Mouse (Mus musculus): ENCODE measurements around the gene Hoxc6. TPM values are rescaled to one million over a fixed set of nuclear protein-coding genes. Genes with fewer than 3 reads are reported as not detected.

The Hoxc6 gene
- total RNA-seq, 2 experiments from 2014 or later = not detected

- no peak for DNase-seq (ENCODE audit: low spot score in 2 of 2)
These were observed 13.9 kb downstream of the Hoxc6 start for GRCm38 (mm10) chr15:103011928-103012486.

GRCm38 (mm10) chr15:103013238-103013984 lies 15.4 kb downstream of the Hoxc6 start:
- DNase-seq (ENCODE audit: low spot score in 2 of 2) = peak in 1 of 2 experiments; percentile 57

DNA sequence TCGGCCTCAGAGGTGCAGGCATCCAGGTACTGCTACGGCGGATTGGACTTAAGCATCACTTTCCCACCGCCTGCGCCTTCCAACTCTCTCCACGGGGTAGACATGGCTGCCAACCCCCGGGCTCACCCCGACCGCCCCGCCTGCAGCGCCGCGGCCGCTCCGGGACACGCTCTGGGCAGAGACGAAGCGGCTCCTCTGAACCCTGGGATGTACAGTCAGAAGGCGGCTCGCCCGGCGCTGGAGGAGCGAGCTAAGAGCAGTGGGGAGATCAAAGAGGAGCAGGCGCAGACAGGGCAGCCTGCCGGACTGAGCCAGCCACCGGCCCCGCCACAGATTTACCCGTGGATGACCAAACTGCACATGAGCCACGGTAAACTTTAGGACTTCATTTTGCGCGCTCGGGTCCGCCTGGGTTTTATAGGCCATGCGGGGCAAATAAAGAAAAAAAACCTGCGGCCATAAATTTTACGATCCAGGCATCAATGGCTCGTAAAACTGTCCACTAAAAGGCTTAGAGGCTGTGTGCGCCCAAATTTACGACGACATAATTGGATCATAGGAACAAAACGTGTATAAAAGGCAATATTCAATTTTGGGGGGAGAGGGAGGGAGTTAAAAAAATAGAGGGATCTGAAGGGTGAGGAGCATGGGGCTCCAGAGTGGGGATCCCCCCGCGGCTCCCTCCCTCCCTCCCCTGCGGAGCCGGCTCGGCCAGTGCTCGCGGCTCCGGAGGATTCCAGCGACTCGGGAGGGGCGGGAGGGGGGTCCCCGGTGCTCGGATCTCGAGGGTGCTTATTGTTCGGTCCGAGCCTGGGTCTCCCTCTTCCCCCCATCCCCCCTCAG lies 16.3 kb downstream of the Hoxc6 start:
- DNase-seq (ENCODE audit: low spot score in 2 of 2) = no peak

DNA sequence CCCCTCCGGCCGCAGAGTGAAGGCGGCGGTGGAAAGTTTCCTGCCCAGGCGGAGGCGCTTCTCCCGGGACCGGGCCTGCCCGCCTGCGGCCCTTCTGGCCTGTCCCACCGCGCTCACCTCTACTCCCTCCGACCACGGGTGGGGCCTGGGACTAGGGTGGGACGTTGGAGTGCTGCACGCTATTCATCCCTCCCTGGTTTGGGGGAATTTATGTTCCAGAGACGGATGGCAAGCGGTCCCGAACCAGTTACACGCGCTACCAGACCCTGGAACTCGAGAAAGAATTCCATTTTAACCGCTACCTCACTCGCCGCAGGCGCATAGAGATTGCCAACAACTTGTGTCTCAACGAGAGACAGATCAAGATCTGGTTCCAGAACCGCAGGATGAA lies 16.9 kb downstream of the Hoxc6 start:
- no peak for DNase-seq (ENCODE audit: low spot score in 2 of 2)

GRCm38 (mm10) chr15:103015406-103016166 lies 17.5 kb downstream of the Hoxc6 start:
- no peak for DNase-seq (ENCODE audit: low spot score in 2 of 2)

GRCm38 (mm10) chr15:103018636-103019035 lies 20.6 kb downstream of the Hoxc6 start, which contains the start of gene Hoxc4:
Gene Hoxc4, plus strand, starts transcription at chr15:103018934.
- no peak for DNase-seq (ENCODE audit: low spot score in 2 of 2)

- no peak for DNase-seq (ENCODE audit: low spot score in 2 of 2)
These were observed 22.9 kb downstream of the Hoxc6 start for GRCm38 (mm10) chr15:103020899-103021418.

DNA sequence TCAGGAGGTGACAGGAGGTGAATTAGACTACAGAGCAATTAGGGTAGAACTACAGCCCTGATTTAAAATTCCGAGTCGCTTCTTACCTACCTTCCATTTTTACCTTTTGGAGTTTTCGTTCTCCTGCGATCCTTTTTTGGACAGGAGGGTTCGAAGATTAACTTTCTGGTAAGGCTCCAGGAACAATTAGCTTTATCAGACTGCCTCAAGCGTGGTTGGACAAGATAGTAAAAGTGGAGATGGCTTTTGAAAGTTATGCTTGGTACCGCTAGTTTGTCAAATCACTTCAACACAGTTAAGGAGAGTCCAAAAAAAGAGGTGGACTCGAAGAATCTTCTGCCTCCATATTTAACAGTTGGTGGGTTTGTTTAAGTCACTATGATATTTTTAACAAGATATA lies 23.5 kb downstream of the Hoxc6 start:
- no peak for DNase-seq (ENCODE audit: low spot score in 2 of 2)

- no peak for DNase-seq (ENCODE audit: low spot score in 2 of 2)
These were observed 26.1 kb downstream of the Hoxc6 start for GRCm38 (mm10) chr15:103024131-103024530.

DNA sequence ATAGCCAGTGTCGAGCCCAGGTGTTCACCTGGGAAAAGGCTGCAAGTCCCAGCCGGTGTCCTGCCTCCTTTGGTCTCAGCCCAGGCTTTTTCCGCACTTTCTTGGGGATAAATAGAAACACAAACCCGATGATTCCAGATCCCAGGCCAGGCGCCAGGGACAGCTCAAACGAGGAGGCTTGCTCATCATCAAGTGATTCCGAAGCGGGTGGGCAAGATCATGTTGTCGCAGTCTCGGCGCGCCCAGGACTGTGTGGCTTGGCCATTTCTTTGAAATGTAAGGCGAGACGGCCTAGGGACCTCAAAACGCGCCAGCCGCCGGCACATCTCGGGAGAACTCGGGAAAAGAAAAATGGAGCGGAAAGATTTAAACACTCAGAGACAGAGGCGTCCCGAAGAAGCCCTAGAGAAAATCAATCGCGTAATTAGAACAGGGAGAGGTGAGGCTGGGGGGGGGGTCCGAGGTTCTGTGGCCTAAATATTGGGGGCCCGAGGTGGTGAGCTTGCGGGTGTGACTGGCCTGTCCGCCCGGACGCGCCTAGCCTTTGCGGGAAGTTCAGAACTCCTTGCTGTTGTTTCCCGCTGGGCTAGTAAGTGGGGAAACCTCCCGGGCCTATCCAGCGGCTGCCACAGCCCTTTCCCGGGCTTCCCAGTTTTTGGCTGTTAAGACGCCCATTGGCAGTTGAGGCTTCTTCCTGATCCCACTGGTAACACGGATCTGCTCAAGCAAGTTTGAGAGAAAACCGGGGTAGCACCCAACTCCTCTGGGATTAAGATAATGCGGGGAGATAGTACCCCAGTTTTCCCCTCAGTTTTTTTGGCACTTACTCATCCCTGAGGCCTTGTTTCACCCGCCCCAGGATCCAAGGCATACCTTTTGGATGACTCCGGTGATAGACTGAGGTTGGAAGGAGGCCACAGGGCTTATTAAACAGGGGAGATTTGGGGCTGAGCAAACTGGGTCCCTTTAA lies 29.5 kb downstream of the Hoxc6 start:
- DNase-seq (ENCODE audit: low spot score in 2 of 2) = no peak

GRCm38 (mm10) chr15:103028916-103029512 lies 31.0 kb downstream of the Hoxc6 start:
- no peak for DNase-seq (ENCODE audit: low spot score in 2 of 2)

DNA sequence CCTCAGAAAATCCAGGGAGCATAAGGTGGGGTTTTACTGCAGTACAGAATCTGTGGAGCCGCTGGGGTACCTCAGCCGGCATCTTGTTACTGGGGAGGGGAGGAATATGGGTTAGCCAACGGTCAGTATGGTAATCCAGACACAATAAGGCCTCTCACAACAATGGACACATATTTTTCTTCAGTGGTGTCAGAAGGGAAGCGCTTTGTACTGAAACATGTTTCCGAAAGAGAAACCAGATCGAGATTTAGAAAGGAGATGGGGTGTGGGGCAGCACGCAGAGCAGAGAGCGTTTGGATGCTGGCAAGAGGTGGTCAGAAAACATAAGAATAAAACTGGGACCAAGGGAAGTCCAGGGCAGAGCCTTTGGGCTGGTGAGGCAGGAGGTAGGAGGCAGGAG lies 32.1 kb downstream of the Hoxc6 start:
- DNase-seq (ENCODE audit: low spot score in 2 of 2) = no peak

DNA sequence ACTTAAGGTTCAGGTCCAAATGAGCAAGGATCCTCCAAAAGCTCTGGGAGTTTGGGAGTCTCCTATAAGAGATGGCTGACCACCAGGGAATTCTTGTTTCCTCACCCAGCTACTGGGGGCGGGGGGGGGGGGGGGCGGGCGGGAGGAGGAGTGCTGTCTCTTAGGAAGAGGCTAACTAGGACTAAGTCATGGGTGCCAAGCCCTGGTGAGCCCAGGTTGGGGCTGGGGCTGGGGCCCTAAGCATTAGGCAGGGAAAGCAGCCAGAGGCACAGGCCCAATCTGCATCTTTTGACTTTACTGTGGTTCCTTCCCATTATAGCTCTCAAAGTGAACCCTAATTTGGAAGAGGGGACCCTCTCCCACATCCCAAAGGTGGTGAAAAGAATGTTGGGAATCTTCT lies 34.1 kb downstream of the Hoxc6 start:
- no peak for DNase-seq (ENCODE audit: low spot score in 2 of 2)

GRCm38 (mm10) chr15:103032646-103033575 lies 34.9 kb downstream of the Hoxc6 start:
- no peak for DNase-seq (ENCODE audit: low spot score in 2 of 2)

- DNase-seq (ENCODE audit: low spot score in 2 of 2) = no peak
These were observed 36.2 kb downstream of the Hoxc6 start for GRCm38 (mm10) chr15:103034043-103034806.

DNA sequence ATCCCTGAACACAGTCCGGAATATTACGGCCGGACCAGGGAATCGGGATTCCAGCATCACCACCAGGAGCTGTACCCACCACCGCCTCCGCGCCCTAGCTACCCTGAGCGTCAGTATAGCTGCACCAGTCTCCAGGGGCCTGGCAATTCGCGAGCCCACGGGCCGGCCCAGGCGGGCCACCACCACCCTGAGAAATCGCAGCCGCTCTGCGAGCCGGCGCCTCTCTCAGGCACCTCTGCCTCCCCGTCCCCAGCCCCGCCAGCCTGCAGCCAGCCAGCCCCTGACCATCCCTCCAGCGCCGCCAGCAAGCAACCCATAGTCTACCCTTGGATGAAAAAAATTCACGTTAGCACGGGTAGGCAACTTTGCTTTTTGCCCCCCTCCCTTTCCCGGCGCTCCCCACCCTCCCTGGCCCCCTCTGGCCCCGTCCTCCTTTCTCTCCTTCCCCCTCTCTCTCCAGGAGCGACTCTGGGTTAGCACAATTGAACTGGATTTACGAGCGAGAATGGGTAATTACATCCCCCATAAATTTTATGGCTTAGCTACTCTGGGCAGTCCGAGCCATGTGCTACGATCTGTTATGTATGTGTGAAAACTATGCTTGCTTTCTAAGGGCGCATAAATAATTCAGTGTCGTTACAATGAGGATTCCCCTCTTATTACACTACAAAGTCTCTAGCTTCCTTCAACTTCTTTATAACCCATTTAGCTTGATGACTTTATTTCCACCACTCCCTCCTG lies 36.9 kb downstream of the Hoxc6 start:
- DNase-seq (ENCODE audit: low spot score in 2 of 2) = no peak

DNA sequence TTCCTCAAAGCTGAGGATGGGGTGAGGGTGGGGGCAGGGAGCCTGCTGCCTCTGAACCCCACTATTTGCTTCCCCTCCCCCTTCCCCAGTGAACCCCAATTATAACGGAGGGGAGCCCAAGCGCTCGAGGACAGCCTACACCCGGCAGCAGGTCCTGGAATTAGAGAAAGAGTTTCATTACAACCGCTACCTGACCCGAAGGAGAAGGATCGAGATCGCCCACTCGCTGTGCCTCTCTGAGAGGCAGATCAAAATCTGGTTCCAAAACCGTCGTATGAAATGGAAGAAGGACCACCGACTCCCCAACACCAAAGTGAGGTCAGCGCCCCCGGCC lies 37.5 kb downstream of the Hoxc6 start:
- no peak for DNase-seq (ENCODE audit: low spot score in 2 of 2)
